Comparison of ENCODE assay signal across 17 mouse cellular contexts in genomic region chr11:89418644-89419043, GRCm38 (mm10).
DNase-seq lines count a peak whose midpoint lies in the region; ATAC-seq lines count a peak whose summit lies in the region.
"Had no signal": no experiment of that assay in that cellular context is flagged by ENCODE, and none has a peak within 500 bp of the region (broad histone marks: within the 10 kb centered on the region; RNA-seq: fewer than 3 reads in every experiment).

No protein-coding gene starts in this region.

- H3K4me3 ChIP-seq in heart, embryonic 11.5 days (ENCODE audit: low read depth, low read length): no peak overlapping the region
- no peak overlapping the region for H3K4me3 ChIP-seq in neural tube, embryonic 15.5 days (replicated peaks)
- H3K4me3 ChIP-seq in liver, embryonic 13.5 days (replicated peaks): no peak overlapping the region
- H3K4me3 ChIP-seq: embryonic facial prominence, embryonic 12.5 days; forebrain, embryonic 15.5 days; hindbrain, embryonic 15.5 days had no signal

- H3K9ac ChIP-seq in heart, embryonic 11.5 days (ENCODE audit: low read depth, low read length): no peak overlapping the region
- H3K9ac ChIP-seq in neural tube, embryonic 15.5 days (replicated peaks): no peak overlapping the region
- no peak overlapping the region for H3K9ac ChIP-seq in liver, embryonic 13.5 days
- H3K9ac ChIP-seq: embryonic facial prominence, embryonic 12.5 days; forebrain, embryonic 15.5 days; hindbrain, embryonic 15.5 days had no signal

- H3K9me3 ChIP-seq in heart, embryonic 11.5 days (replicated peaks; ENCODE audit: control insufficient read depth, low read length): no peaks in the 10 kb centered on the region
- H3K9me3 ChIP-seq in neural tube, embryonic 15.5 days (replicated peaks): no peaks in the 10 kb centered on the region
- H3K9me3 ChIP-seq in liver, embryonic 13.5 days (replicated peaks): no peaks in the 10 kb centered on the region
- H3K9me3 ChIP-seq: embryonic facial prominence, embryonic 12.5 days; forebrain, embryonic 15.5 days; hindbrain, embryonic 15.5 days had no signal

- no peaks in the 10 kb centered on the region for H3K36me3 ChIP-seq in heart, embryonic 11.5 days (ENCODE audit: control insufficient read depth, insufficient read depth, low read length)
- H3K36me3 ChIP-seq in neural tube, embryonic 15.5 days: no peaks in the 10 kb centered on the region
- no peaks in the 10 kb centered on the region for H3K36me3 ChIP-seq in liver, embryonic 13.5 days
- H3K36me3 ChIP-seq: embryonic facial prominence, embryonic 12.5 days; forebrain, embryonic 15.5 days; hindbrain, embryonic 15.5 days had no signal

- WGBS in heart, embryonic 11.5 days (ENCODE audit: insufficient replicate concordance): 48% methylated on average over 12 of the region's 12 CpGs
- WGBS in neural tube, embryonic 15.5 days: 74% methylated on average over 12 of the region's 12 CpGs
- WGBS in liver, embryonic 13.5 days (ENCODE audit: insufficient replicate concordance): 52% methylated on average over 12 of the region's 12 CpGs

- peak; percentile 69 for ATAC-seq in heart, embryonic 11.5 days (replicated peaks; ENCODE audit: insufficient number of reproducible peaks, low FRiP score, low TSS enrichment)
- ATAC-seq in neural tube, embryonic 15.5 days (ENCODE audit: low FRiP score): no peak
- ATAC-seq in liver, embryonic 13.5 days (ENCODE audit: low read depth): peak; percentile 93
- ATAC-seq: forebrain, embryonic 15.5 days; intestine, embryonic 16.5 days had no signal

- H3K4me2 ChIP-seq in heart, embryonic 11.5 days: no peak overlapping the region
- H3K4me2 ChIP-seq in neural tube, embryonic 15.5 days: no peak overlapping the region
- H3K4me2 ChIP-seq in liver, embryonic 13.5 days: no peak overlapping the region
- H3K4me2 ChIP-seq: embryonic facial prominence, embryonic 12.5 days; forebrain, embryonic 15.5 days; hindbrain, embryonic 15.5 days had no signal

- H3K4me1 ChIP-seq in heart, embryonic 11.5 days (ENCODE audit: control insufficient read depth, insufficient read depth, low read length): 0 out of 2 replicates have a peak, but pooled peaks cover 3% of the 10 kb centered on the region
- H3K4me1 ChIP-seq in neural tube, embryonic 15.5 days: no peaks in the 10 kb centered on the region
- no peaks in the 10 kb centered on the region for H3K4me1 ChIP-seq in liver, embryonic 13.5 days (replicated peaks)
- H3K4me1 ChIP-seq: forebrain, embryonic 15.5 days; hindbrain, embryonic 15.5 days had no signal

- intact Hi-C loops in heart, postnatal 25 days (cut with DNase I): no loop called here

- H3K27me3 ChIP-seq in heart, embryonic 11.5 days (ENCODE audit: control insufficient read depth, insufficient read depth, low read length): no peaks in the 10 kb centered on the region
- H3K27me3 ChIP-seq in neural tube, embryonic 15.5 days (replicated peaks): no peaks in the 10 kb centered on the region
- no peaks in the 10 kb centered on the region for H3K27me3 ChIP-seq in liver, embryonic 13.5 days
- H3K27me3 ChIP-seq: embryonic facial prominence, embryonic 12.5 days; forebrain, embryonic 15.5 days; hindbrain, embryonic 15.5 days had no signal

- H3K27ac ChIP-seq in heart, embryonic 11.5 days (ENCODE audit: low read depth, low read length): no peak overlapping the region
- H3K27ac ChIP-seq in neural tube, embryonic 15.5 days (replicated peaks): no peak overlapping the region
- H3K27ac ChIP-seq in liver, embryonic 13.5 days: peak overlapping the region; percentile 29; the same call in 1 of the 2 replicates
- H3K27ac ChIP-seq: embryonic facial prominence, embryonic 12.5 days; forebrain, embryonic 15.5 days; hindbrain, embryonic 15.5 days had no signal

- no peak for DNase-seq in heart, postnatal 25 days (ENCODE audit: low spot score)
- peak; percentile 21 for DNase-seq in neural tube, embryonic 10.5 days (ENCODE audit: extremely low spot score, low spot score)
- peak; percentile 34 for DNase-seq in liver, embryonic 13.5 days
- DNase-seq in layer of hippocampus, adult 11-12 months (ENCODE audit: low spot score): no peak
- no peak for DNase-seq in adrenal gland, postnatal 36 days
- DNase-seq: adrenal gland, adult 2 months; cerebellum, adult 11-12 months; cerebellum, postnatal 10 days; gastrocnemius, postnatal 36 days; heart, adult 18-20 months; heart, postnatal 36 days had no signal

Comparison
In these comparisons a context has a peak if more than half of its experiments do, and no peak if none do; other contexts are left out.
1. DNase-seq: peak in neural tube, embryonic 10.5 days (single experiment) and liver, embryonic 13.5 days (single experiment); none in heart, postnatal 25 days (single experiment), layer of hippocampus, adult 11-12 months (single experiment) and adrenal gland, postnatal 36 days (0 of 2).